Mouse (Mus musculus) macrophage (primary cell): ENCODE measurements around the gene Syt14. TPM values are rescaled to one million over a fixed set of nuclear protein-coding genes. Genes with fewer than 3 reads are reported as not detected.

Experiments used
- H3K27ac ChIP-seq: fragments of 350-480 bp; formaldehyde crosslinking; 2 replicates; pipeline ENCODE4 v1.9.0; 2021
- H3K36me3 ChIP-seq: fragments of 350-480 bp; formaldehyde crosslinking; 2 replicates; pipeline ENCODE4 v1.9.0; 2021; ENCODE audit errors: inconsistent target
- H3K4me3 ChIP-seq: fragments of 350-480 bp; formaldehyde crosslinking; 2 replicates; pipeline ENCODE4 v1.9.0; 2021; ENCODE audit errors: inconsistent target
- H3K79me2 ChIP-seq: fragments of 350-480 bp; formaldehyde crosslinking; 2 replicates; pipeline ENCODE4 v1.9.0; 2021; ENCODE audit errors: inconsistent target
- WGBS: methylation state at CpG from one replicate; pipeline ENCODE4 v1.1.7; 2026; ENCODE audit warnings: inconsistent platforms; ENCODE audit not compliant: missing documents; 5-methylcytosine and 5-hydroxymethylcytosine counted together
- polyA plus RNA-seq: library from polyadenylated mRNA; stranded (reverse); fragments of 250-400 nt; gene quantifications from 3 replicates; pipeline ENCODE4 v1.2.4, GENCODE M21; 2018; ENCODE audit warnings: inconsistent platforms

Gene Syt14
- polyA plus RNA-seq, 1 experiment from 2014 or later: not detected

DNA sequence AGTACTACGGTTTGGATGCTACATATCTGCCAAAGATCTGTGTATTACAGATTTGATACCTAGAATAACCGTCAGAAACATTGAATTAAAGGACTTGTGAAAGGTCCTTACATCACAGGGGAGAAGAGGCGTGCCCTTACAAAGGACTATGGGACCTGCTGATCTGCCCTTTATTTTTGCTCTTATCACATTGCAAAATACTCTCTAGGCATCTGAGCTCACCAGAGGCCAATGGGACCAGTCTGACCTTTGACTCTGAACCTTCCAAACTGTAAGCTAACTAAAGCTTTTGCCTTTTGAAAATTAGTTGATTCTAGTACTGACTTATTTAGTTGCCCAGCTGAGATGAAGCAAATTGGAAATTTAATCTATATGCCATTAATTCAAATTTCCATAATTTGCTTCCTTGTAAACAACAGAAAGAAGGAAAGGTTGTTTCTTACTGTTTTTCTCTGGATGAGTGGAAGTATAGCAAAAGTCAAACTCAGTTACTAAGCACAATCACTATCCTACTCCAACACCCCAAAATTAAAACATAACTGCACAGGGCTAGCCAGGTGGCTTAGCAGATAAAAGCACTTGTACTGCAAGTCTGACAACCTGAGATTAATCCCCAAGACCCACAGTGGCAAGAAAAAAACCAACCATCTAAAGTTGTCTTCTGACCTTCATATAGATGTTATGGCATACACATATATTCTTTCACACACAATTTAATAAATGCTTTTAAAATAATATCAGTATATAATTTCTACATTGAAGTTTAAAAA lies 24.4 kb downstream of the Syt14 start:
- WGBS: 84% methylated on average over 3 of the region's 3 CpGs

DNA sequence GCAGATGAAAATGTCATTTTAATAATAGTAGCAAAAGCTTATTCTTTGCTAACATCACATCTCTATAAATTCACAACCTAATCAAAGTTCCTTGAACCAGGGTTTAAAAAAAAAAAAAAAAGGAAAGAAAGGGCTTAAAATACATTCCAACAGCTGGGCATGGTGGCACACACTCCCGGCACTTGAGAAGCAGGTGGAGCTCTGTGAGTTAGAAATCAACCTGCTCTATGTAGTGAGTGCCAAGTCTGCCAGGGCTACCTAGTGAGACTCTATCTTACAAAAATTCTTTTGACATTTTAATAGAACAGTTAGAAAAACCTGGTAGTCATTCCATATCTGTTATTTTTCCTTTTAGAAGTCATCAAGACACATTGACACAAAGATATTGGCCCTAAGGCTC lies 31.0 kb downstream of the Syt14 start:
- H3K27ac ChIP-seq: no peak overlapping the region
- 67% methylated on average over 1 of the region's 1 CpGs for WGBS
- H3K79me2 ChIP-seq: no peaks in the 10 kb centered on the region
- H3K4me3 ChIP-seq: no peak overlapping the region
- no peaks in the 10 kb centered on the region for H3K36me3 ChIP-seq

More for the DNA sequence above, 24.4 kb downstream of the Syt14 start:
- Histone ChIP-seq H3K36me3 (no peaks in the 10 kb centered on the region), H3K4me3 (no peak overlapping the region), H3K27ac (no peak overlapping the region), H3K79me2 (no peaks in the 10 kb centered on the region)

DNA sequence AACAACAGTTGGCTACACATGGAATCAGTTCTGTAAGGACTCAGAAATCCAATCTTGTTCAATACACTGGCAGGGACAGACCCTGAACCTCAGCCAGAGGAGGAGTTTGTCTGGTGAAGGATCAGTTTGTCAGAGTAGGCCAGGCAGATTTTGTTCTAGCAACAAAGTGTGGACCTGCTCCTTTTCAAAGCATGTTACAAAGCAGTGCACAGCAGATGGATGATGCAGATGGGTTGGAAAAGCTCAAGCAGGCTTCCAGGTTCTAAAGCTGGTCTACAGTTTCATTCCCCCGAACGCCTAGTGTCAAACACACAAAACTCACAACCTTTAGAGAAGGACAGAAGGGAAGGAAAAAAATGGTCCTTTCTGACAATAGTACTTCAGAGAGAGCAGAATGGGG lies 31.6 kb downstream of the Syt14 start:
- Histone ChIP-seq H3K79me2 (no peaks in the 10 kb centered on the region), H3K4me3 (no peak overlapping the region), H3K36me3 (no peaks in the 10 kb centered on the region), H3K27ac (no peak overlapping the region)
- WGBS: 90% methylated on average over 2 of the region's 2 CpGs

DNA sequence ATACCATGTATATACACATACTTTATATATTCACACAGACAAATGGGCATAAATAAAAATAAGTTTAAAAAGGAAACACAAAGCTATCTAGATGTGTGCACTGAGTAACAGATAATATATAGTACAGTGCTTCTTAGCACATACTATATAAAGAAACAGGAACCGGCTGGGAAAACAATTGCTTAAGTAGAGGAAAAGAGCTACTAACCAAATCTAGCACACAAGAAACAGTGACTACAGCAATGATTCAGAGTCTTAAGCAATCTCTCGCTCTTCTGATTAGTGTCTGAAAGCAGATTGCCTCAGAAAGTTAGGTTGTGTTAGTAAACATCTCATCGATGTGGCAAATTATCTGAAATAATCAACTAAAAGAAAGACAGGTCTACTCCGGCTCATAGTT lies 33.3 kb downstream of the Syt14 start:
- H3K36me3 ChIP-seq: no peaks in the 10 kb centered on the region
- H3K4me3 ChIP-seq: no peak overlapping the region
- no peaks in the 10 kb centered on the region for H3K79me2 ChIP-seq
- 39% methylated on average over 4 of the region's 4 CpGs for WGBS
- H3K27ac ChIP-seq: no peak overlapping the region

DNA sequence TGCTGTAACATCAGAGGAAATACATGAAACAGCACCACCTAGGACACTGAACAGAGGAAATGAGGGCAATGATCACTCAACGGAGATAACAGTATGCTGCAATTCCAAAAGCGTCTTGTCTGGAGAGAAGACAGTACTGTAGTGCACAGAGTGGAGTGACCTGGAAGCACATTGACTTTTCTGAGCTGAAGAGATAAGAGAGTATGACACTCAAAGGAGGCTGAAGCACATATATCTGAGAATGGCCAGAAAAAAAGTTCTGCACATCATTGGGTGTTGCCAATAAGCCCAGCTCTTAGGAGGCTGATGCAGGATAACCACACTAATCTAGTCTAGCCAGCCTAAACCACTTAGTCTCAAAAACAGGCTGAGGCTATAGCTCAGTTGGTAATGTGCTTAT lies 34.0 kb downstream of the Syt14 start:
- no peak overlapping the region for H3K27ac ChIP-seq
- no peaks in the 10 kb centered on the region for H3K36me3 ChIP-seq
- no peak overlapping the region for H3K4me3 ChIP-seq
- H3K79me2 ChIP-seq: no peaks in the 10 kb centered on the region
- WGBS: 76% methylated on average over 2 of the region's 2 CpGs

DNA sequence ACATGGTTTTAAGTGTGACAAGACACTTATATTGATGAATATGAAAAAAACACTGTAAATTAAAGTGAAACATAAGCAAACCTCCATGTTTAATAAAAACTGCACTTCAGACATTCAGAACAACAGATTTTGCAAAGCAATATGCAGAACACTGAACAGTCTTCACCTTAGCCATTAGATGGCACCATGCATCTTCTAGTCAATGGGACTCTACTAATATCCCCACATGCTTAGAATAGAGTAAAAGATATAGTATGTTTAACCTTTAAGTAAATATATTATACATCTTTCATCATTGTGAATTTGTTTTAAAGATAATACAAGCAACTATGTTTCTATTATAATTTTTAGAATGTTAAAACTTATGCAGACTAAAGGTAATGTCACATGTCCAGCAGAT lies 34.7 kb downstream of the Syt14 start:
- Histone ChIP-seq H3K79me2 (no peaks in the 10 kb centered on the region), H3K27ac (no peak overlapping the region), H3K4me3 (no peak overlapping the region), H3K36me3 (no peaks in the 10 kb centered on the region)

DNA sequence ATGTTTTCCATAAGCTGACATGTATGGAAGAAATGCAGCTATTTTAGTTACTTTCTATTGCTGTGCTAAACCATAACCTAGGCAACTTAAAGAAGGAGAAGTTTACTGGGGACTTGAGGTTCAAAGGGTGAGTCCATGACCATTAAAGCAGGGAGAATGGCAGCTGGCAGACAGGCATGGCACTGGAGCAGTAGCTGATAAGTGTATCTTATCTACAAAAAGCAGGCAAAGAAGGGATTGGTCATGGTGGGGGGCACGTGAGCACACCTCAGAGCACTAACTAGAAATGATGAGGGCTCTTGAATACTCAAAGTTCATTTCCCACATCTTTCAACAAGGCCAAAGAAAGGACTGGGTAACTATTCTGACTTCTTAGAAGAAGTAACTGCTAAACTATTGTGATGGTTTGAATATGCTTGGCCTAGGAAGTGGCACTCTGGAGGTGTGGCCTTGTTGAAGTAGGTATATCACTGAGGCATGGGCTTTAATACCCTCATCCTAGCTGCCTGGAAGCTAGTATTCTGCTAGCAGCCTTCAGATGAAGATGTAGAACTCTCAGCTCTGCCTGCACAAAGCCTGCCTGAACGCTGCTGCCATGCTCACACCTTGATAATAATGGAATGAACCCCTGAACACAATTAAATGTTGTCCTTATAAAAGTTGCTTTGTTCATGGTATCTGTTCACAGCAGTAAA lies 41.2 kb downstream of the Syt14 start:
- WGBS: 80% methylated on average over 2 of the region's 2 CpGs
- H3K4me3 ChIP-seq: no peak overlapping the region
- no peak overlapping the region for H3K27ac ChIP-seq
- H3K79me2 ChIP-seq: no peaks in the 10 kb centered on the region
- no peaks in the 10 kb centered on the region for H3K36me3 ChIP-seq

DNA sequence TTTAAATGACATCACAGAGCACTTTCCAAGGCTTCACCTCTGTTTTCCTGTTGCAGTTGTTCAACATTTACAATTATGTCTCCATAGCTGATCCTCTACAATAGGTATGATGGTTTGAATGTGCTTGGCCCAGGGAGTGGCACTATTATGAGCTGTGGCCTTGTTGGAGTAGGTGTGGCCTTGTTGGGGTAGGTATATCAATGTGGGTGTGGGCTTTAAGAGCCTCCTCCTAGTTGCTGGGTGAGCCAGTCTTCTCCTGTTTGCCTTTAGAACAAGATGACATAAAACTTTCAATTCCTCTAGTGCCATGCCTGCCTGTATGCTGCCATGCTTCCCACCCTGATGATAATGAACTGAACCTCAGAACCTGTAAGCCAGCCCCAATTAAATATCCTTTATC lies 42.1 kb downstream of the Syt14 start:
- H3K36me3 ChIP-seq: no peaks in the 10 kb centered on the region
- no peak overlapping the region for H3K4me3 ChIP-seq
- H3K27ac ChIP-seq: no peak overlapping the region
- no peaks in the 10 kb centered on the region for H3K79me2 ChIP-seq

DNA sequence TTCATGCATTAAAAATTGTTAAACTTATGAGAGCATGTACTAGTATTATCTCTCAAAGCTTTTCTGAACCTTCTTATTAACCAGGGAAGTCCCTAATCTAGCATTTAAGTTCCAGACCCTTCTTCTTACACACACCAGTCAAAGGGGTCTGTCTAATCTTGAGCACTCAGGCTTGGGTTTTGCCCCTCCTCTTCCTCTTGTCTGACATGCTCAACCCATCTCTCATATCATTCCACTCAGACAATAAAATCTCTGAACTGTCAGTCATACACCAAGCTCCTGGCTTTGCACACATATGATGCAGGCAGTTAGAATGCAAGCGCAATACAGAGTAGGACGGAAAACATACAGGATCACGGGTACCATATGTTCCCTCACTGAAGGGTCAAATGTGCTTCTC lies 48.4 kb downstream of the Syt14 start:
- Histone ChIP-seq H3K4me3 (no peak overlapping the region), H3K79me2 (no peaks in the 10 kb centered on the region), H3K27ac (no peak overlapping the region), H3K36me3 (no peaks in the 10 kb centered on the region)
- 95% methylated on average over 3 of the region's 3 CpGs for WGBS

DNA sequence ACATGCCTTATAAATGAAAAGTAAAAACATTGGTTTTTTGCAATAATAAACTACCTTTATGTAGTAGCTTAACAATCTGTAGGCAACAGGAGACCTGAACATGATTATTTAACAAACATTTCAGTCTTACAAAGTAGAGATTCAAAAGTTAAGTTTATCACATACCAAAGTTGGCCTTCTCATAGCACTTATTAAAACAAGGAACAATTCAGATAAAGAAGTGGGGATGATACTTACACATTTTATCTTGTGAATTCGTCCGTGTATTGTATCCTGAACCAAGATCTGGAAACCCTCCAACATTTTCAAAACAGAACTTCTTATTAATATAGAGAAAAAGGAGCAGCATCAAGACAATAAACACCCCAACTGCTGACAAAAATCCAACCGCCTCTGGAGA lies 49.1 kb downstream of the Syt14 start:
- WGBS: 96% methylated on average over 3 of the region's 3 CpGs
- H3K36me3 ChIP-seq: no peaks in the 10 kb centered on the region
- no peaks in the 10 kb centered on the region for H3K79me2 ChIP-seq
- H3K4me3 ChIP-seq: no peak overlapping the region
- H3K27ac ChIP-seq: no peak overlapping the region

DNA sequence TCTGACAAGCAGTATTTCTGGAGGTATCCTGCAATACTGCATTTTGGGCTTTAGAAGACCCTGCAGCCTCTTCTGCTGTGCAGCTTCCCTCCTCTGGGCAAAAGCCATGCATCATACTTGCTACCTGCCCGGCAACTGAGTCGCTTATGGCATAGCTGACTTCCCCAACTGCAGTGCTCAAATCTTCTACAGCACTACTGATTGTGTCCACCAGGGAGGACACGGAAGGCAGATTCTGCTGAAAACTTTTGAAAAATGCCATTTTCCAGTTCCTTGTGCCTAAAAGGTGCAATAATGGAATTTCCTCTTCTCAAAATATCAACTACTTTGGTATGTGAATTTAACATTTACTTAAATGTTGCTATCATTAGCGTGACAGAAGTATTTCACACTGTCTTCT lies 51.2 kb downstream of the Syt14 start:
- no peak overlapping the region for H3K27ac ChIP-seq
- WGBS: 84% methylated on average over 4 of the region's 4 CpGs
- H3K4me3 ChIP-seq: no peak overlapping the region
- H3K36me3 ChIP-seq: no peaks in the 10 kb centered on the region
- no peaks in the 10 kb centered on the region for H3K79me2 ChIP-seq

DNA sequence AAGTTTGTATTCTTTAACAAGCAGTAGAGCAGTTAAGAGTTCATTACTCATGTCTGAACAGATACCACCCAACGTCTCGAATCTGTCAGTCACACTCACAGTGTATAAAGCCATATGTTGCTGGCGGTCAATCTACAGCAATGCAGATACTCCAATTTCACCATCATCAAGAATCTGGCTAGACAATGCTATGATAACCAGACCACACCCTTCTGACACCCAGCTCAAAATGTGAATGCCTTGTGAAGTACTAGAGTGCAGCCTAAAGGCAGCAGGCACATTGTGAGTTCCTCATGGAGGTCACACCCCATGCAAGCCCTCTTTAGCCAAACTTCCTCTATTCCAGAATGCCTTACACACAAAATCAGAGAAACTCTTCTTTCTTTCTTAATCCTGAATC lies 53.9 kb downstream of the Syt14 start:
- no peak overlapping the region for H3K4me3 ChIP-seq
- no peaks in the 10 kb centered on the region for H3K36me3 ChIP-seq
- H3K27ac ChIP-seq: no peak overlapping the region
- WGBS: 95% methylated on average over 3 of the region's 3 CpGs
- no peaks in the 10 kb centered on the region for H3K79me2 ChIP-seq

DNA sequence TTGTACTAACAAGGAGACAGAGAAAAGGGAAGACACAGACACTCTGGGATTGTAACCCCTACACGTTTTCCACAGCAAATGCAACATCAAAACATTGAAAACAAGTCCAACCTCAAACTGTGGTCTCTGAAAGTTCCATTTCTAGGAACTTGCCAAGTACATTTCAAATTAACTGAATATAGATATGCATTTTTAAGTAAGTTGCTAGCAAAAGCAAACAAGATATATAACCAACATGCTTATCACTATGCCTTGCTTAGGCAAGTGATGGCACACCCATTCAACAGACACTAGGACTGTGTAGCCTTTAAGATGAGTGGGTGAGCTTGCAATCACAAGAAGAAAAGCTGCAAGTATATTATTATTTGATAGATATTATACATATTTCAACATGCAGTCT lies 54.5 kb downstream of the Syt14 start:
- H3K4me3 ChIP-seq: no peak overlapping the region
- H3K36me3 ChIP-seq: no peaks in the 10 kb centered on the region
- no peak overlapping the region for H3K27ac ChIP-seq
- no peaks in the 10 kb centered on the region for H3K79me2 ChIP-seq
- WGBS: 69% methylated on average over 1 of the region's 1 CpGs

DNA sequence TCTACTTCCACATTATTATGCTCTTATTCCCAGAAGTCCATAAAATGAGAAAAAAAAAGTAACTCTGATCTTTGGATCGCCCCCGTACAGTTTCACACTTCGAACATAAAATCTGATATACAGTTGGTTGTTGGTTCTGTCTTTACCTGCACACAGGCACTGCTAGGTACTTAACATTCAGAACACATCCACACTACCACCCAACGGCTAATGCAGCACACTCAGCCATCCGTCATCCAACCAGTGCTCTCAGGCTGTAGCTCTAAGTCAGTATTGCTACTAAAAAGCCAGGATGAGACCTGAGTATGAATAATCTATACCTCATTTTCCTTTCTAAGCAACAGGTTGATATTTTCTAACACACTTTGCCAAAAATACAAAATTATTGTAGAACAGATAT lies 73.3 kb downstream of the Syt14 start:
- WGBS: 94% methylated on average over 5 of the region's 5 CpGs
- Histone ChIP-seq H3K4me3 (no peak overlapping the region), H3K79me2 (no peaks in the 10 kb centered on the region), H3K36me3 (no peaks in the 10 kb centered on the region), H3K27ac (no peak overlapping the region)

DNA sequence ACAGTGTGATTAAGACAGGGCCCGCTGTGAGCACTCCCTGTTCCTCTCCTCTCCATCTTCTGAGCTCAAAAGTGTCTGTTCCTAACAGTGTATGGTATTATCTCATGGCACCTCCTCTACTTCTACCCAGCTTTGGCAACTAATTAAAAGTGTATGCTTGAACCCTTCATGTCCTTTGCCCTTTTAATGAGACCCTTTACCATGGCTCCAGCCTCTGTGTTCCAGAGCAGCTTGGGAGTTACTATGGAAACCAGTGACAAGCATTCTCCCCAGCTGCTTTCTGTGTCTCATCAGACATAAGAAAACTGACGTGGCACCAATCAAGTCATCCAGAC lies 87.8 kb downstream of the Syt14 start:
- Histone ChIP-seq H3K4me3 (no peak overlapping the region), H3K79me2 (no peaks in the 10 kb centered on the region), H3K36me3 (no peaks in the 10 kb centered on the region), H3K27ac (no peak overlapping the region)
- 85% methylated on average over 2 of the region's 2 CpGs for WGBS
